Mouse (Mus musculus): ENCODE data around the gene Rhoc. TPM values are rescaled to one million over a fixed set of nuclear protein-coding genes. Genes with fewer than 3 reads are reported as not detected.
A peak's percentile ranks its signal among the peaks of the same experiment; 100 is the strongest.

Gene Rhoc
- polyA plus RNA-seq, 1 experiment from 2014 or later: 154 TPM

DNA sequence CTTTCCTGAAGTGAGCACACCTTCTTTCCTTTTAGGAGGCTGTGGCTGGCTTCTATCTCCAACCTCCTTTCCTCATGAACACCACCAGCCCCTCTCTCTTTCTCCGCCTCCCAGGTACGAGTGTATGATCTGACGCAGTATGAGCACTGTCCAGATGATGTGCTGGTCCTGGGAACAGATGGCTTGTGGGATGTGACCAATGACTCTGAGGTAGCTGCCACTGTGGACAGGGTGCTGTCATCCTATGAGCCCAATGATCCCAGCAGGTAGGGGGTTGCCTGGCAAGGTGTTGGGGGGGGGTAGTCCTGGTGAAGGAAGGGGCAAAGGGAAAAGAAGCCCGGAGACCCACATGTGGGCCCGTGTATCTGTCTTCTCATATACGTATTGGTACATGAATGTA lies 2.9 kb upstream of the Rhoc start:
- Histone ChIP-seq H3K4me2 (no peak overlapping the region), H3K27ac (no peak overlapping the region), H3K36me3 (no peaks in the 10 kb centered on the region), H3K9me3 (no peaks in the 10 kb centered on the region), H3K4me1 (replicated peaks) (peaks cover 26% of the 10 kb centered on the region), H3K9ac (replicated peaks) (no peak overlapping the region), H3K27me3 (peaks cover 58% of the 10 kb centered on the region), H3K4me3 (replicated peaks) (no peak overlapping the region)
- 88% methylated on average over 6 of the region's 6 CpGs for WGBS
- ATAC-seq (ENCODE audit: insufficient number of reproducible peaks, insufficient read depth, low FRiP score, low TSS enrichment, low read depth): no peak

DNA sequence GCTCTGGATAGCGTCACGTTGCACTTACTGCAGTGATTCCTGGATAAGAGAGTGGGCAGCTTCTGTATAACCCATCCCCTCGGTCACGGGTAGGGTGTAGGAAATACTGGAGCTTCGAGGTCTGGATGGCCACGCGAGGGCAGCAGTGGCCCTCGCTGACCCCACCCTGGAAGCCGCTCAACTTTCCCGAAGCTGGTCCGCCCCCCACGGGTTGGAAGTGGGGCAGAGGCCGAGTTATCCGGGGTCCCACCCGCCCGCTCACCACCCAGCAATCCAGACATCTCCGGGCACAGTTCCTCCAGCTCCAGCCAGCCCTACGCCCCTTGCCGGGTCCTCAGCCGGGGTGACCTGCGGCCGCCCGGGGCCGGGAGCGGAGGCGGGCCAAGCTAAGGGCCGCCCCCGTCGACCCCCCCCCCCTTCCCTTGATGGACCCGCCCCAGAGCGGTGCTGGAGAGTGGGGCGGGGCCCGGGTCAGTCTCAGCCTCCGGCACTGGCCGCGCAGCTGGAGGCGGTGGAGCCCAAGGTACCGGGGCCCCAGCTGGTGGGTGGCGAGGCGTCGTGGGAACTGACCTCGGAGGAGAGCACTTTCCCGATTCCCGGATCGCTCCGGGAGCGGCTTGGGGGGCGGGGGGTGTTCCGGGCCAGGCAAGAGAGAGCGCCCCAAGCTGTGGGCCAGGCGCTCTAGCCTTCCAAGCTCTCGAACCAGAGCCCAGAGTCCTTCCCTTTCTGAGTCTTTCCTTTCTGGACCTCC lies 561 bp downstream of the Rhoc start:
- H3K4me3 ChIP-seq (replicated peaks): peak overlapping the region; percentile 66
- H3K36me3 ChIP-seq: peaks cover 23% of the 10 kb centered on the region
- peak overlapping the region; percentile 93 for H3K27ac ChIP-seq
- under 1% methylated on average over 49 of the region's 52 CpGs for WGBS
- no peaks in the 10 kb centered on the region for H3K9me3 ChIP-seq
- peak overlapping the region; percentile 92 for H3K4me2 ChIP-seq
- peaks cover 44% of the 10 kb centered on the region for H3K4me1 ChIP-seq (replicated peaks)
- peak overlapping the region; percentile 72 for H3K9ac ChIP-seq (replicated peaks)
- peak; percentile 79 for ATAC-seq (ENCODE audit: insufficient number of reproducible peaks, insufficient read depth, low FRiP score, low TSS enrichment, low read depth)
- H3K27me3 ChIP-seq: peaks cover 23% of the 10 kb centered on the region

DNA sequence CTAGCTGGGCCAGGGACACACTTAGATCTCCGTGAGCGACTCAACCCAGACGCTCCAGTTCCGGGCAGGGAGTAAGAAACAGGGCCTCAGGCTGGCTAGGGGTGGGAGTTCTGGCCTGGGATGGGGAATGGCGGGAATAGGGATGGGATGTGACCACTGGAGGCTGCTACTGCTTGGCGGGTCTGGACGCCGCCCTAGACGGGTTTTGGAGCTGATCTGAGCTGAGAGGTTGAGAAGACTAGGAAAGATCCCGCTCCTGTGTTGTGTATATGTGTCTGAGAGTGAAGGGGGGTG lies 1.1 kb downstream of the Rhoc start:
- H3K36me3 ChIP-seq: peaks cover 28% of the 10 kb centered on the region
- peak overlapping the region; percentile 93 for H3K27ac ChIP-seq
- peak overlapping the region; percentile 66 for H3K4me3 ChIP-seq (replicated peaks)
- H3K9ac ChIP-seq (replicated peaks): peak overlapping the region; percentile 72
- under 1% methylated on average over 10 of the region's 10 CpGs for WGBS
- peaks cover 49% of the 10 kb centered on the region for H3K4me1 ChIP-seq (replicated peaks)
- peak; percentile 4; the same call in 1 of the 2 replicates for ATAC-seq (ENCODE audit: insufficient number of reproducible peaks, insufficient read depth, low FRiP score, low TSS enrichment, low read depth)
- H3K9me3 ChIP-seq: no peaks in the 10 kb centered on the region
- peak overlapping the region; percentile 92 for H3K4me2 ChIP-seq
- H3K27me3 ChIP-seq: peaks cover 18% of the 10 kb centered on the region

DNA sequence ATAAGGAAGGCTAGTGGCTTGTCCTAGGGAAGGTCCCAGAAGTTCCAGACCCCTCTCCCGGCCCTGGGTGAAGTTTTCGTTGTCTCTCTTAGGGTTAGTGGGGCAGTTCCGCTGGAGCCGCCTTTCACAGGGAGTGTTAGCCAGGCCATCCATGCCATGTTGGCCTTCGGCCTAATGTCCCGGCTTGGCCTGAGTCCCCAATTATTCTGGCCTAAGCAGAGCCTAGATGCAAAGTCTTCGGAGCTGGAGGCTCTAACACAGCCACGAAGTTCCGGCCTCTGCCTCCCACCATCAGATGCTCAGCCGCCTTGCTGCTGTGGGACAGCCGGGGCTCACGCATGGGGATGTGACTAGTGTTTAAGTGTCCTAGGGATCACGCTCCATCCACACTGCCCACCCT lies 1.6 kb downstream of the Rhoc start:
- Histone ChIP-seq H3K4me1 (replicated peaks) (peaks cover 55% of the 10 kb centered on the region), H3K9me3 (no peaks in the 10 kb centered on the region), H3K36me3 (peaks cover 33% of the 10 kb centered on the region), H3K27ac (peak overlapping the region; percentile 93), H3K4me2 (peak overlapping the region; percentile 92), H3K4me3 (replicated peaks) (peak overlapping the region; percentile 66), H3K27me3 (peaks cover 12% of the 10 kb centered on the region), H3K9ac (replicated peaks) (peak overlapping the region; percentile 72)
- no peak for ATAC-seq (ENCODE audit: insufficient number of reproducible peaks, insufficient read depth, low FRiP score, low TSS enrichment, low read depth)
- WGBS: 20% methylated on average over 13 of the region's 13 CpGs

DNA sequence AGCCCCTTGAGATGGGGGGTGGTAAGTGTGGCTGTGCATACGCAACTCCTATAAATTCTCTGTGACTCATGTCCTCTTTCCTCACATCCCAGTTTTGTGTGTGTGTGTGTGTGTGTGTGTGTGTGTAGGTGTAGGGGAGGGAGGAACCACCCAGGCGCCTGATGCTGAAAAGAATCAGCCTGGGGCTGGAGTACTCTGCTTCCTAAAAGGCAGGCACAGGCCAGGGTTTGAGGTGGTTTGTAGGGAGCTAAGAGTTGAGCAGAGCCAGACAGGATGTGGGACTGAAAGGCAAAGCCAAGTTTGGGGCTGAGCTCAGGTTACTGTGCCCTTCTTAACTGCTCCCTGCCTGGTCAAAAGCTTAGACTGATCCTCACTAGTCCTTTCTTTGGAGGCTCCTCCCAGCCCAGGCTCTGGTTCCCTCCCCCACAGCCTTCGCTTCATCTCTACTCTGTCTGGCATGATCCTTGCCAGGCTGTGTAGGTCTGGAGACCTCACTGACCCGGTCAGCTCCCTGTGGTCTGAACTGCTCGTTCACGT lies 2.3 kb downstream of the Rhoc start:
- Histone ChIP-seq H3K4me2 (peak overlapping the region; percentile 92), H3K4me1 (replicated peaks) (peaks cover 62% of the 10 kb centered on the region), H3K27me3 (0 out of 2 replicates have a peak, but pooled peaks cover 6% of the 10 kb centered on the region), H3K9ac (replicated peaks) (peak overlapping the region; percentile 72), H3K36me3 (peaks cover 40% of the 10 kb centered on the region), H3K4me3 (replicated peaks) (peak overlapping the region; percentile 66), H3K9me3 (no peaks in the 10 kb centered on the region), H3K27ac (peak overlapping the region; percentile 93)
- ATAC-seq (ENCODE audit: insufficient number of reproducible peaks, insufficient read depth, low FRiP score, low TSS enrichment, low read depth): peak; percentile 49; the same call in 1 of the 2 replicates
- WGBS: 8% methylated on average over 6 of the region's 6 CpGs

DNA sequence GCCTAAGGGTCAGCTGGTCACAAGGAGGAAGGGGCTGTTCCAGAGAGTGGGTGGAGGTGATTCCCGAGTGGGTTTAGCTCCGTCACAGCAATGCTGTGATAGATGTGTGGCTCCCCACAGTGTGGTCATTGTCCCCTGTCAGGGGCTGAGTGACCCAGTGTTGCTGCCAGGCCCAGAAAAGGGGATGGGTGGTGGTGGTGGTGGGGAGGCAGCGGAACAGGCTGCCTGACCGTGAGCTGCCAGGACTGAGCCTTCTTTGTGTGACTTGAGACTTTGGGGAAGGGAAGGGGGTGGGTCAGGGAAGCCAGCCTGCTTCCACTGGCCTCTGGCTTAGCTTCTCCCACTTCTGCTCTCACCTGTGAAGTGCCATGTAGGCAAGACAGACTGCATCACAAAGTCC lies 2.8 kb downstream of the Rhoc start:
- no peak for ATAC-seq (ENCODE audit: insufficient number of reproducible peaks, insufficient read depth, low FRiP score, low TSS enrichment, low read depth)
- H3K4me1 ChIP-seq (replicated peaks): peaks cover 67% of the 10 kb centered on the region

DNA sequence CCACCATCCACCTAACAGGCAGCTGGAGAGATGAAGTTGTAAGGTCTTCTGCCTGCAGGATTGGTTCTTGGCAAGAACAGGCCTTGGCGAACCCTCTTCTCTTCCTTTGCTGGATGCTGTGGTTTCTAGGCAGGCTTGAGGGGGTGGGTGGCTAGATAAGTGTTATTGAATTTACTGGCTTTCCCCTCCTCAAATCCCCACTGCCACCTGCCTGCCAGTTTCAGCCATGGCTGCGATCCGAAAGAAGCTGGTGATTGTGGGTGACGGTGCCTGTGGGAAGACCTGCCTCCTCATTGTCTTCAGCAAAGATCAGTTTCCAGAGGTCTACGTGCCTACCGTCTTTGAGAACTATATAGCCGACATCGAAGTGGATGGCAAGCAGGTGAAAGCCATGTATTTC lies 3.5 kb downstream of the Rhoc start:
- peaks cover 73% of the 10 kb centered on the region for H3K4me1 ChIP-seq (replicated peaks)
- WGBS: 93% methylated on average over 8 of the region's 8 CpGs
- no peaks in the 10 kb centered on the region for H3K9me3 ChIP-seq
- ATAC-seq (ENCODE audit: insufficient number of reproducible peaks, insufficient read depth, low FRiP score, low TSS enrichment, low read depth): no peak
- peaks cover 52% of the 10 kb centered on the region for H3K36me3 ChIP-seq
- no peak overlapping the region for H3K9ac ChIP-seq (replicated peaks)
- H3K4me2 ChIP-seq: peak overlapping the region; percentile 92
- peak overlapping the region; percentile 93 for H3K27ac ChIP-seq
- no peaks in the 10 kb centered on the region for H3K27me3 ChIP-seq
- peak overlapping the region; percentile 66 for H3K4me3 ChIP-seq (replicated peaks)

More for the DNA sequence above, 2.8 kb downstream of the Rhoc start:
- Histone ChIP-seq H3K9me3 (no peaks in the 10 kb centered on the region), H3K27me3 (0 out of 2 replicates have a peak, but pooled peaks cover 1% of the 10 kb centered on the region), H3K9ac (replicated peaks) (peak overlapping the region; percentile 72), H3K4me3 (replicated peaks) (peak overlapping the region; percentile 66), H3K36me3 (peaks cover 45% of the 10 kb centered on the region), H3K27ac (peak overlapping the region; percentile 93), H3K4me2 (peak overlapping the region; percentile 92)
- 20% methylated on average over 4 of the region's 4 CpGs for WGBS

DNA sequence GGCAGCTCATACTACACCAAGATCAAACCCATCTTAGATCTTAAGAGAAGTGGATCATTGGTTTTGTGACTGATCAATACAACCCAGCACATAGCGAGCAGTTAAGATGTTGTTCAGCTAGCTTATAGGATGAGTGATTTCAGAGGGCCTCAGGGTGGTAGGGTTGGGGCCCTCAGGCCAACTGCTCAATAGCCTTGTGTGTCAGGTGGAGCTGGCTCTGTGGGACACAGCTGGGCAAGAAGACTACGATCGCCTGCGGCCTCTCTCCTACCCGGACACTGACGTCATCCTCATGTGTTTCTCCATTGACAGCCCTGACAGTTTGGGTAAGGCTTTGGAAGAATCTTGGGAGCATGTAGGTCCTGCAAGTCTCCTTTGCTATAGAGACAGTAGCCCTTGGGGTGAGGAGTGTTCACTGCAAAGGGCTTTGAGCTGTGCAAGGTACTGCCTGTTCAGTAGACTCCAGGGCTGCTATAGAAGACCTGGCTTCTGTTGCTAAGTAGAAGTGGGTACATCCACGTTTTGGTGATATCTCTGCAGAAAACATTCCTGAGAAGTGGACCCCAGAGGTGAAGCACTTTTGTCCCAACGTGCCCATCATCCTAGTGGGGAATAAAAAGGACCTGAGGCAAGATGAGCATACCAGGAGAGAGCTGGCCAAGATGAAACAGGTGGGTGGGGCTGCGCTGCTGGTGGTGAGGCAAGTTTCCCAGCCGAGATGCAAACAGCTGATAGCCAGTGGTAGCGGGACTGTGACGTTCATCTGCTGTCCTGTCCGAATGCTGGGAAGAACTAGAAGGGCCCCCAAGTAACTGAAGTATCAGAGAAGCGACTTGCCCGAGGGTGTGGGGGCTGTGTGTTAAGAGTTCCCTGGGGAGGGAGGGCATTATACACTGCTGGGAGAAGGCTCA lies 4.4 kb downstream of the Rhoc start:
- H3K36me3 ChIP-seq: peaks cover 61% of the 10 kb centered on the region
- H3K9ac ChIP-seq (replicated peaks): no peak overlapping the region
- peaks cover 73% of the 10 kb centered on the region for H3K4me1 ChIP-seq (replicated peaks)
- H3K27ac ChIP-seq: no peak overlapping the region
- no peaks in the 10 kb centered on the region for H3K27me3 ChIP-seq
- ATAC-seq (ENCODE audit: insufficient number of reproducible peaks, insufficient read depth, low FRiP score, low TSS enrichment, low read depth): no peak
- peak overlapping the region; percentile 26; the same call in 1 of the 2 replicates for H3K4me2 ChIP-seq
- no peaks in the 10 kb centered on the region for H3K9me3 ChIP-seq
- 68% methylated on average over 15 of the region's 15 CpGs for WGBS
- H3K4me3 ChIP-seq (replicated peaks): no peak overlapping the region; the same call in 1 of the 2 replicates

DNA sequence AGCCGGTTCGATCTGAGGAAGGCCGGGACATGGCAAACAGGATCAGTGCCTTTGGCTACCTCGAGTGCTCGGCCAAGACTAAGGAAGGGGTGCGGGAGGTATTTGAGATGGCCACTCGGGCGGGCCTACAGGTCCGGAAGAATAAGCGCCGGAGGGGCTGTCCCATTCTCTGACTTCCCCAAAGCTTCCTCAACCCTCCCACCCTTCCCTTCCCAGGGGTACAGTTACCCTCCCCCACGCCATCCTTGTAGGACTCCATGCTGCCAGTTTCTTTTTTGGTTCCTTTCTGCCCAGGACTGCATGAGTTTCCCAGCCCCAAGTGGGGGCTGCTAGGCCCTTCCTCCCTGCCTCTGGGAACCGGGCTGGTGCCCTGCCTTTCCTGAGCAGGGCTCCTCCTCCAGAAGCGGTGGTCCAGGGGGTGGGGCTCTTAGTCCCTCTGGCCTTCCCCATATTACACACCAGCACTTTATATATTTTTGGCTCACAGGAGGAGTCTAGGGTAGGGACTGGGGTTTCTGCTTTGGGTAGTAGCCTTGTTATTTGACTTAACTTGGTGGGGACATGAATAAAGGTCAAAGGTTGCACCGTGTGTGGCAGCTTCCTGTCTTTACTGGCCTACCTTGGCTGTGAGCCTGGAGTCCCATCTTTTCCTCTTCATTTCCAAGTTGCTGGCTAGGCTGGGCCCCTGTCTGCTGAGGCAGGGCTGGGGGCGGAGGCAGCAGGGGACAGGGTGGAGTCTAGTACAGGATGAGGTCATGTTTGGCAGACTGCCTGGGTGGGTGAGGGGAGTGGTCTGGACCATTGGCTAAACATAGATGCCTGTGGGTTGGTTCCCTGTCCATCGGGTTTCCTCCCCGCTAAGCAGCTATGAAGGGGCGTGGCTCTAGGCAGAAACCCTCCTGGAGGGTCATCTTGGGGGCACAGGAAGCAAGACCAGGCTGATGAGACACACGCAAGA lies 6.0 kb downstream of the Rhoc start:
- 50% methylated on average over 20 of the region's 20 CpGs for WGBS
- Histone ChIP-seq H3K27me3 (no peaks in the 10 kb centered on the region), H3K36me3 (peaks cover 70% of the 10 kb centered on the region), H3K4me2 (peak overlapping the region; percentile 26; the same call in 1 of the 2 replicates), H3K4me3 (replicated peaks) (no peak overlapping the region), H3K27ac (peak overlapping the region; percentile 84), H3K4me1 (replicated peaks) (peaks cover 70% of the 10 kb centered on the region), H3K9ac (replicated peaks) (no peak overlapping the region), H3K9me3 (no peaks in the 10 kb centered on the region)
- ATAC-seq (ENCODE audit: insufficient number of reproducible peaks, insufficient read depth, low FRiP score, low TSS enrichment, low read depth): peak; percentile 85

DNA sequence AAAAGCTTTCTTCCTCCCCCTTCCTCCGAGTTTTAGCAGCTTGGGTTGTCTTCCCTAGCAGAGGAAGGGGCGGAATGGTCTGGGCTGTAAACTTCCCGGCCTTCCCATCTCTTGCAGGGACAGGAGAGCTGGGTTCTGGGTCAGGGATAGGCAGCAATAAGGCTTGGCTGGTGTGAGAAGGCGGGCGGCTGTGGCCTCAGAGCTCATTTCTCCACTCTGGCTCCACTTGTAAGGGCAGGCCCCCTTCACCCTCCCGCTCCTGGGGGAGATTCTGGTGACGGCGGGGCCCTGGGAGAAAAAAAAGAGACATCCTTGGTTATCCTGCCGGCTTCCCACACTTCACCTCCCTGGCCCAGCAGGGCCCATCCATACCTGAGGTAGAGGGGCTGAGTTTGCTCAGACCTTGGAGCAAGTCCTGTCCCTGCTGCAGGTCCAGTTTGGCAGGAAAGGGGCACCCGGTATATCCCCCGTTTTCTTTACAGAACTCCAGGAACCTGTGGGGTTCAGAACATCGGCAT lies 6.8 kb downstream of the Rhoc start:
- no peaks in the 10 kb centered on the region for H3K9me3 ChIP-seq
- H3K4me2 ChIP-seq: no peak overlapping the region
- H3K4me3 ChIP-seq (replicated peaks): no peak overlapping the region
- H3K27ac ChIP-seq: peak overlapping the region; percentile 84
- H3K4me1 ChIP-seq (replicated peaks): peaks cover 66% of the 10 kb centered on the region
- 50% methylated on average over 12 of the region's 12 CpGs for WGBS
- no peak for ATAC-seq (ENCODE audit: insufficient number of reproducible peaks, insufficient read depth, low FRiP score, low TSS enrichment, low read depth)
- H3K27me3 ChIP-seq: no peaks in the 10 kb centered on the region
- no peak overlapping the region for H3K9ac ChIP-seq (replicated peaks)
- peaks cover 79% of the 10 kb centered on the region for H3K36me3 ChIP-seq

All from limb, embryonic 12.5 days (tissue).